Mouse (Mus musculus): Measurements from ENCODE around the gene Zfp980. TPM values are rescaled to one million over a fixed set of nuclear protein-coding genes. Genes with fewer than 3 reads are reported as not detected.

Gene Zfp980
- polyA plus RNA-seq (2012; rRNA removed; ENCODE audit: low replicate concordance): not detected in 2 replicates

DNA sequence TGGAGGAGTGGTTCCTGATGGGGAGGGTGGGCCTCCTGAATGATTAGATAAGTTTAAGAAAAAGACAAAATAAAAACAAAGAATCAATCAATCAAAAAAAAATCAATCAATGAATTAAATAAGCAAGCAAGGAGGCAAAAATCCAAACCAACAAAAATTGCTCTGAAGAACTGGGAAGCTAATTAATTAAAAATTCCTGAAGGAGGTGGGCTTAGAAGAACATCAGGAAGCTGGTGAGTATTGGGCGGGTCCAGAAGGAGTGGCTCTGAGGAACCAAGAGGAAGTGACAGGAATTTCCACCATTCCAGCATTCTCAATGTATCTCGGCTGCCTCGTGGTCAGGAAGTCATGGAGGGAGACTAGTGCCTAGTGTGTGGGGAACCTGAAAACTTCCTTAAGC is at the start of gene Zfp980:
TSS of gene Zfp980 (plus strand) at position 301 of the 400 bp plus-strand sequence.

Other genes with a start within 250 kb of the Zfp980 start
- not detected in 2 replicates for gene Zfp990, start 159.9 kb upstream of the Zfp980 start, polyA plus RNA-seq (2012; rRNA removed; ENCODE audit: low replicate concordance)
- gene Gm13212, start 85.5 kb upstream of the Zfp980 start, polyA plus RNA-seq (2012; rRNA removed; ENCODE audit: low replicate concordance): not detected in 2 replicates
- gene Zfp986, start 198.1 kb downstream of the Zfp980 start, polyA plus RNA-seq (2012; rRNA removed; ENCODE audit: low replicate concordance): not detected in 2 replicates

Measured in duodenum, adult 2 months (tissue).